Mouse (Mus musculus) forebrain, embryonic 16.5 days (tissue): ENCODE data around the gene Gm49721. TPM values are rescaled to one million over a fixed set of nuclear protein-coding genes. Genes with fewer than 3 reads are reported as not detected.
A peak's percentile ranks its signal among the peaks of the same experiment; 100 is the strongest.
"Not testable (repeated sequence)": the region's sequence is repeated elsewhere in the genome, so short reads cannot be mapped to it uniquely, and the experiment has no call there.

Source experiments
- ATAC-seq: fragments of 200-750 bp; cut with Nextera tagmentation; 2 replicates; pipeline ENCODE4 v1.8.0; 2017; ENCODE audit warnings: mild to moderate bottlenecking, moderate library complexity
- H3K27ac ChIP-seq: fragments of 300-500 bp; sonication (generic); 2 replicates; pipeline ENCODE4 v1.5.1; 2014; ENCODE audit warnings: low read length, control low read depth
- H3K27me3 ChIP-seq: fragments of 300-500 bp; sonication (generic); replicated peaks from 2 replicates; pipeline ENCODE4 v1.6.1; 2014; ENCODE audit warnings: low read length; ENCODE audit not compliant: control insufficient read depth, insufficient read depth
- H3K36me3 ChIP-seq: fragments of 300-500 bp; sonication (generic); 2 replicates; pipeline ENCODE4 v1.6.1; 2014; ENCODE audit not compliant: control insufficient read depth, insufficient read depth
- H3K4me1 ChIP-seq: fragments of 300-500 bp; sonication (generic); replicated peaks from 2 replicates; pipeline ENCODE4 v1.6.1; 2014; ENCODE audit warnings: low read length; ENCODE audit not compliant: control insufficient read depth, insufficient read depth
- H3K4me2 ChIP-seq: fragments of 300-500 bp; sonication (generic); 2 replicates; pipeline ENCODE4 v1.6.1; 2014; ENCODE audit warnings: mild to moderate bottlenecking, low read length, control low read depth
- H3K4me3 ChIP-seq: fragments of 300-500 bp; sonication (generic); replicated peaks from 2 replicates; pipeline ENCODE4 v1.5.1; 2014; ENCODE audit warnings: mild to moderate bottlenecking, low read length, control low read depth
- H3K9ac ChIP-seq: fragments of 300-500 bp; sonication (generic); replicated peaks from 2 replicates; pipeline ENCODE4 v1.6.1; 2014; ENCODE audit warnings: low read depth, low read length, control low read depth
- H3K9me3 ChIP-seq: fragments of 300-500 bp; sonication (generic); 2 replicates; pipeline ENCODE4 v1.6.1; 2016; ENCODE audit warnings: low read length; ENCODE audit not compliant: control insufficient read depth
- WGBS: fragments of 180-500 bp; shearing (Covaris S2); extraction: QIAGEN DNeasy Blood & Tissue Kit; methylation state at CpG from one replicate; pipeline ENCODE4 v1.1.7; 2014; 5-methylcytosine and 5-hydroxymethylcytosine counted together
- polyA plus RNA-seq: library from polyadenylated mRNA; unstranded; fragments of >200 nt; fragmentation: Nextera tagmentation; extraction: Ambion mirVana; gene quantifications from 2 replicates; pipeline ENCODE4 v1.2.1, GENCODE M21; 2015

Gene Gm49721
- polyA plus RNA-seq, 1 experiment from 2014 or later: 0.25 TPM

DNA sequence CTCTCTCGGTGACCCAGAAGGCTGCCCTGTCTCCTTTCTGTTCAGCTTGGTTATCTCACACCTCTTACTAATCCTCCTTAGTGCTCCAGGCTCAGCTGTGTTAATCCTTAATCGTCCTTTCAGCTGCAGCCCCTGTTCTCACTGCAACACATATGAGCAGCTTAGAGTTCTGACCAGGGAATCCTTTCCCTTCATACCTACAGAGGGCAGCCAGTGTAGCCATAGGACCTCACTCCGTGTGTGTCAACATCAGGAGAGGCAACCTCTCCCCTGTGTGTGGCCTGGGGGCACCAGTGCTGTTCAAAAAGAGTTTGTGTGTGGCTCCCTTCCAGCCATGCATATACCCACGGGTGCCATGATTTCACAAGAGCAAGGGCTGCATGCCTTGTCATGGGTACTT lies 26.9 kb downstream of the Gm49721 start:
- H3K9me3 ChIP-seq, H3K9ac ChIP-seq, H3K4me3 ChIP-seq, H3K4me1 ChIP-seq, H3K36me3 ChIP-seq, H3K27ac ChIP-seq, H3K27me3 ChIP-seq, ATAC-seq, H3K4me2 ChIP-seq: not testable (repeated sequence)
- 16% methylated on average over 3 of the region's 4 CpGs for WGBS

DNA sequence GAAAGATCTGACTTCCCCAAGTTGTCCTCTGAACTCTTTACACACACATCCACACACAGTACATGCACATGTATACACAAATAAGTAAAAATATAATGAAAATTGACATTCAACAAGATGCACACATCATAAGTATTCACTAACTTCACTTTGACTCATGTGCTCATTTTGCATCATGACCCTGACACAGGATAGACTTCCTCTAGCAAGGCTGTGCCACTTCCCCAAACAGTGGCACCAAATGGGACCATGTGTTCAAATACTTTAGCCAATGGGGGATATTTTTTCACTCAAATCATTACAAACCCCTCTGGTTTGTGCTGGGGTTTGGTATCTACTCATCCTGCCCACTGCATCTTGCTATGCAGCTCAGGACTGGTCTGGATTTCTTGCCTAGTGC lies 30.2 kb downstream of the Gm49721 start:
- ATAC-seq, H3K36me3 ChIP-seq, H3K27ac ChIP-seq, H3K27me3 ChIP-seq, H3K4me3 ChIP-seq, H3K9me3 ChIP-seq, H3K4me1 ChIP-seq, H3K9ac ChIP-seq, H3K4me2 ChIP-seq: not testable (repeated sequence)

DNA sequence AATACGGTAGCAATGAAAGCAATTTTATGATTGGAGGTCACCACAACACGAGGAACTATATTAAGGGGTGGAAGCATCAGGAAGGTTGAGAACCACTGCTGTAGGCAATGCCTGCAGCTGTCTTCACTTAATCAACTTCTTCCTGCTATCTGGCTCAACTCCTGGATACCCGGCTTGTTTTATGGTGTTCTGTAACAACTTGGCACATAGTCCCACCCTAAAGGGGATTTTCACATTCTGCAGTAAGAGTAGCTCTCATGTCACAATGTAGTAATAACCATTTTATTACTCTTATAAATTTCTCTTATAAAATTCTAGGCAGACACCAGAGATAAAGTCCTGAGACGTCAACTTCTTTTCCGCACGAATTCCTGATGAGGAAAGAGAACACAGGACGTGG lies 30.7 kb downstream of the Gm49721 start:
- H3K4me2 ChIP-seq, H3K9ac ChIP-seq, H3K27me3 ChIP-seq, ATAC-seq, H3K9me3 ChIP-seq, H3K4me3 ChIP-seq, H3K36me3 ChIP-seq, H3K4me1 ChIP-seq, H3K27ac ChIP-seq: not testable (repeated sequence)
- no CpG with 5 or more reads among the region's 7 CpGs for WGBS

DNA sequence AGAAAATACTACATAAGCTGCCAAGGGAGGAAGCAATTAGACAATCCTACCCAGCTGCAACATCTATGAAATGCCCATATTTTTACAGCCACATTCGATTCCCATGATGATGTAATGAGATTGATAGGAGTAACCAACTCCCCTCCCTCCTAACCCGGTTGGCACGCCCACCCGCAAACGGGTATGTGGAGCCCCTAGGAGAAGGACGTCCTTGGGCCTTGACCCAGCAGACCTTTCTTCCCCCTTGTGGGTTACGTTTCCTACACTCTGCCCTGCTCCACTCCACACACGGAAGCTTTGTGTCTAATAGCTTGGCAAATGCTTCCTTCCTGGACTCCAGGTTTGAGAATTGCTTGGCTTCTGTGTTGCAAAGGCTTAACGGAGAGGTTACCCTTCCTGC lies 31.2 kb downstream of the Gm49721 start:
- not testable (repeated sequence) for H3K4me3 ChIP-seq, H3K9ac ChIP-seq, H3K27ac ChIP-seq, H3K36me3 ChIP-seq, H3K4me2 ChIP-seq, H3K9me3 ChIP-seq, H3K27me3 ChIP-seq, H3K4me1 ChIP-seq, ATAC-seq
- WGBS: 74% methylated on average over 4 of the region's 9 CpGs

DNA sequence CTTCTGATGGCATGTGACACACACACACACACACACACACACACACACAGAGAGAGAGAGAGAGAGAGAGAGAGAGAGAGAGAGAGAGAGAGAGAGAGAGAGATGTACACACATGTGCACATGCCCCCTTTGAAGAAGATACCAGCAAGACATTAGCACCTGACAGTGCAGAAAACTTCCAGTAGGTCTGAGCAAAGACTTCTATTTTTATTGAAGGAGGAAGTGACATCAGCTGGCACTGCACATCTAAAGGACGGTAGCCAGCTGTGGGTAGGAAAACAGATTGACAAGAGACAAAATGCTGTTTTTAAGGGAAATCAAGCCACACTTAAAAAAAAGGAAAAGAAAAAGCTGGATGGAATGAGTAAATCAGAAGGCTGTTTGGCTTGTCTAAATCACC lies 35.5 kb downstream of the Gm49721 start:
- not testable (repeated sequence) for H3K4me3 ChIP-seq, H3K9ac ChIP-seq, ATAC-seq, H3K4me1 ChIP-seq, H3K27me3 ChIP-seq, H3K27ac ChIP-seq, H3K36me3 ChIP-seq, H3K4me2 ChIP-seq, H3K9me3 ChIP-seq
- no CpG with 5 or more reads among the region's 1 CpGs for WGBS

DNA sequence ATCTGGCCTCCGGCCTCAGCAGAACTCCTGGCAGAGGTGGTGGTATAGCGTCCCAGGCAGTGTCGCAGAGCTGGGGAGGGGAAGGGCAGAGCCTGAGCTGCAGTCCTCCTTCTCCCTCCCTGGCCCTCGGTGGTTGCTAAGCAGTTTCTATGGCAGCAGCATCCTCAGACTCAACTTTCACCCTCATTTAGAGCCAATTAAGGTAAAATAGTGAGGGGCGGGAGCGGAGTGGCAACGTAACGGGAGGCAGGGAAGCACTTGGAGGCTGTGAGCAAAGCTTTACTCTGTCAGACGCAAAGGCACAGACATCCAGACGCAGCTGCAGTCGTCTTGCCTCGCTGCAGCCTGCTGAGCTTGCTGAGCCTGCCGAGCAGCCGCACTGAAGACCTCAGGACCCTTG lies 46.6 kb downstream of the Gm49721 start, which contains the start of gene Gm1604a:
TSS of gene Gm1604a (plus strand) at position 312 of the 400 bp plus-strand sequence.
- H3K4me2 ChIP-seq, H3K4me1 ChIP-seq: not testable (repeated sequence)

DNA sequence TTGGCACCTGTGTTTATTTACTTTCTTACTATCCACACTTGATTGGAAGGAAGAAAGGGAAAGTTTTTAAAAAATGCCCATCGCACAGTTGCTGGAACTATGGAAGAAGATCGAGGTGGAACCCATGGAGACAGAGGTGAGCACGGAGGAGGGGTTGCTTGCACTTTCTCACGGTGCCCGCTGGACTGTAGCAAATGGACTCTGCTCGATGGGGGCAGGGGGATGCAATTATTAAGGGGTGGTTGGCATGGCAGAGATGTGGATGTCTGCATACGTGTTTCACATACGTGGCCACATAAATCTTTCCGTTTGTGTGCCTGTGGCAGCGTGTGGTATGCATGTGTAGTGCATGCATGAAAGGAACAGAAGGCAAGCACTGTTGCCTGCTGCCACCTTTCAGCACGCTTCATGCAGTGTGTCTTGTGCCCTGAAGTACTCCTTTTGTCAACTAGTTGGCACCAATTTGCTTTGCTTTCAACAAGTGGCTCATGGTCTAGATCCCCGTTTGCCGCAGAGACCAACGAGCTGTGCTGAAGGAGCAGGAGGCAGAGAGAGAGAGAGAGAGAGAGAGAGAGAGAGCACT lies 47.2 kb downstream of the Gm49721 start:
- not testable (repeated sequence) for H3K9ac ChIP-seq, H3K9me3 ChIP-seq, H3K4me3 ChIP-seq, H3K4me2 ChIP-seq, H3K4me1 ChIP-seq, H3K27me3 ChIP-seq, H3K27ac ChIP-seq, H3K36me3 ChIP-seq
- 12% methylated on average over 3 of the region's 14 CpGs for WGBS
- peak; percentile 71 for ATAC-seq

More for the DNA sequence above, 46.6 kb downstream of the Gm49721 start, which contains the start of gene Gm1604a:
- WGBS: 5% methylated on average over 5 of the region's 14 CpGs
- not testable (repeated sequence) for H3K4me3 ChIP-seq, H3K36me3 ChIP-seq, H3K9ac ChIP-seq, H3K9me3 ChIP-seq, H3K27ac ChIP-seq, H3K27me3 ChIP-seq
- ATAC-seq: peak; percentile 89

DNA sequence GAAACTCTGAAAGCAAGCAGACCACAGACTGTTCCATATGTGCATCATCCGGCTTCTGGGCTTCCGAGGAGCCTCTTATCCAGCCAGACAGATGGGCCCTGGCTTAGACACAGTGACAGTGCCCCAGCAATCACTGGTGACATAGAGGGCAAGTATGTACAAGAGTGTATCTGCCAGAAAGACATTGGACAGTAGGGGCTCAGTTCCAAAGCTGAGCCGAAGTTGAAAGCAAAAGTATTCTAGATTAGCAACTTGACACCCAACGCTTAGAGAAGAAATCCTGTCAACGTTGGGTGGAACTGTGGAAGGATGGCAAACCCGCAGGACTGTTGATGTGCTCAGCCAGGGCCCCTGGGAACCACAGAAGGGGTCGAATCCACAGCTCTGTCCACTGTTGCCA lies 51.5 kb downstream of the Gm49721 start:
- H3K27me3 ChIP-seq, H3K4me3 ChIP-seq, H3K27ac ChIP-seq, H3K4me1 ChIP-seq, H3K9ac ChIP-seq, H3K9me3 ChIP-seq, H3K36me3 ChIP-seq, H3K4me2 ChIP-seq, ATAC-seq: not testable (repeated sequence)
- 60% methylated on average over 5 of the region's 7 CpGs for WGBS

DNA sequence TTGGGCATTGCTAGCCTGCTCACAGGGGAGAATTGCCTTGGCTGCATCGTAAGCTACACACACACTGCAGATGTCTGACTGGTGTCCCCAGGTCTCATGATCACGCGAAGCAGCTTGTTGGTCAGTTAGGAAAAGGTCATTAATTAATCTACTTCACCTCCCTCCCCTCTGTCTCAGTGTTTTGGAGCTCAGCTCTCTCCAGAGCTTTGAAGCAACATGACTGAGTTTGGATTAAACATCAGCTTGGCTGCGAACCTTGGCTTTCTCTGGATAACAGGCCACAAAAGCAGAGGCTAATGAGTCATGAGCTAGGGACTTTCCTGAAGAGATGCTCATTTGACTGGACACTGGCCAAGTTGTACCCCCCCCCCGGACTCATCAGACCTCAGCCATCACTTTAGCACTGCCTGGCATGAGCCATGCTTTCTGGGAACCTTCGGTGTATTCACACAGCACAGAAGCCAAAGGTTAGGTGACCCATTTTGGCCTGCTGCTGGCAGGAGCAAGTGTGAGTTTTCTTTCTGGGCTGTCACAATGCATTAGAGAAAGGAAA lies 52.0 kb downstream of the Gm49721 start:
- H3K4me3 ChIP-seq, H3K27me3 ChIP-seq, H3K4me1 ChIP-seq, H3K27ac ChIP-seq, ATAC-seq, H3K9me3 ChIP-seq, H3K9ac ChIP-seq, H3K36me3 ChIP-seq, H3K4me2 ChIP-seq: not testable (repeated sequence)
- WGBS: 83% methylated on average over 3 of the region's 6 CpGs
